Mouse (Mus musculus): ENCODE data around the gene Ndufs7. TPM values are rescaled to one million over a fixed set of nuclear protein-coding genes. Genes with fewer than 3 reads are reported as not detected.
A peak's percentile ranks its signal among the peaks of the same experiment; 100 is the strongest.

The Ndufs7 gene
- polyA plus RNA-seq, 1 experiment = 19.0 TPM

DNA sequence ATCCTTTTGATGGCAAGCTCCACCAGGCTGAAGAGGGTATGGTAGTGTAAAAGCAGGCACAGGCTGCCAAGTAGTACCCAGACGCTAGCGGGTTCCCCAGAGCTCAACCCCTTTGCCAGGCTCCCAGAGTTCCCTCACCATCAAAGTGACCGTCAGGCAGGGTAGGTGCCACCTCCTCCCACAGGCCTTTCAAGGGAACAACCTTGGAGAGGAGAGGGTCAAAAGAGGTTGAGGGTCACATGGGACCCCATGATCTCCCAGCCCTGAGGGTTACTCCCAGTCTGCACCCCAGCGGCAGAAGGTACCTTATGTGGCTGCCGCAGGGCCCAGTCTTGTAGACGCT, 10.5 kb downstream of the Ndufs7 start:
- Histone ChIP-seq H3K4me3 (replicated peaks) (peak overlapping the region; percentile 19), H3K4me1 (ENCODE audit: control insufficient read depth) (peaks cover 74% of the 10 kb centered on the region)

DNA sequence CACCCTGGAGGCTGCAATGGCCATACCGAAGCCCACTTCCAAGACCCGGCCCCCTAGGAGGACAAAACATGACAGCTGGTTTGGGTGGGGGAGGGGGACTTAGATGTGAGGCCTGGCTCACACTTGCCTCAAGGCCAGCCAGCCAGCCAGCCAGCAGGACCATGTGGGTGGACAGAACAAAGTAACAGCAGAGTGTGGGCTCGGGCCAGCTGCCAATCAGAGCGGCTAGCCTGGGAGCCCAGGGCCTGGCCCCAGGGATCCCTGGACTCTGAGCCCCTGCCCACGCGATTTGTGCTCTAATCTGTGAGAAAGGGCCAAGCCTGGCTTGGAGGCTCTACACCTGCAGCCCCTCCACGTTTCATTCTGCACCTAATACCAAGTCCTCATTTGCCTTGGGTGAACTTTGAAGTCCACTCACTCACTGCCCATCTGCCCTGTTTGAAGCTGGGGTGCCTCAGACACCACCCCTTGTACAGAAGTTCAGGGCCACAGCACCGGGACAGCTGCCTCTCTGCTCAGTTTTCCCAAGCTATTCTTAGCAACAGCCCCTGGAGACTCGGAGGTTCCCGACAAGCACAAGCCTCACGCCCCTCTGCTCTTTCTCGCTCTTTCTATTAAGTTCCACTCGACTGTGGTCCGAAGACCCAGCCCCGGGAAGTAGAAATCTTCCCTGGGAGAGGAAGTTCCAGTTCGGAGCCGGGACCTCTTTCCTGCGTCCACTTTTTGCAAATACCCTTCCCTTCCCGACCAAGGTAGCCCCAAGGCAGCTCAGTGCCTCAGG, 11.1 kb downstream of the Ndufs7 start:
- Histone ChIP-seq H3K4me1 (ENCODE audit: control insufficient read depth) (peaks cover 71% of the 10 kb centered on the region), H3K36me3 (ENCODE audit: control insufficient read depth) (peaks cover 48% of the 10 kb centered on the region), H3K9me3 (ENCODE audit: control insufficient read depth, low read length) (no peaks in the 10 kb centered on the region), H3K27me3 (ENCODE audit: control insufficient read depth) (no peaks in the 10 kb centered on the region), H3K4me3 (replicated peaks) (peak overlapping the region; percentile 65)
- no peak for TF ChIP-seq GATA1 (IDR thresholded peaks at IDR 0.05; ENCODE audit: low read length)
- no peak for TF ChIP-seq TAL1 (IDR thresholded peaks at IDR 0.05; ENCODE audit: low read length)

More for the DNA sequence above, 10.5 kb downstream of the Ndufs7 start:
- H3K27me3 ChIP-seq (ENCODE audit: control insufficient read depth) = no peaks in the 10 kb centered on the region
- peaks cover 54% of the 10 kb centered on the region for H3K36me3 ChIP-seq (ENCODE audit: control insufficient read depth)
- no peaks in the 10 kb centered on the region for H3K9me3 ChIP-seq (ENCODE audit: control insufficient read depth, low read length)
- no peak for TF ChIP-seq GATA1 (IDR thresholded peaks at IDR 0.05; ENCODE audit: low read length)
- TF ChIP-seq TAL1 (IDR thresholded peaks at IDR 0.05; ENCODE audit: low read length) = no peak

DNA sequence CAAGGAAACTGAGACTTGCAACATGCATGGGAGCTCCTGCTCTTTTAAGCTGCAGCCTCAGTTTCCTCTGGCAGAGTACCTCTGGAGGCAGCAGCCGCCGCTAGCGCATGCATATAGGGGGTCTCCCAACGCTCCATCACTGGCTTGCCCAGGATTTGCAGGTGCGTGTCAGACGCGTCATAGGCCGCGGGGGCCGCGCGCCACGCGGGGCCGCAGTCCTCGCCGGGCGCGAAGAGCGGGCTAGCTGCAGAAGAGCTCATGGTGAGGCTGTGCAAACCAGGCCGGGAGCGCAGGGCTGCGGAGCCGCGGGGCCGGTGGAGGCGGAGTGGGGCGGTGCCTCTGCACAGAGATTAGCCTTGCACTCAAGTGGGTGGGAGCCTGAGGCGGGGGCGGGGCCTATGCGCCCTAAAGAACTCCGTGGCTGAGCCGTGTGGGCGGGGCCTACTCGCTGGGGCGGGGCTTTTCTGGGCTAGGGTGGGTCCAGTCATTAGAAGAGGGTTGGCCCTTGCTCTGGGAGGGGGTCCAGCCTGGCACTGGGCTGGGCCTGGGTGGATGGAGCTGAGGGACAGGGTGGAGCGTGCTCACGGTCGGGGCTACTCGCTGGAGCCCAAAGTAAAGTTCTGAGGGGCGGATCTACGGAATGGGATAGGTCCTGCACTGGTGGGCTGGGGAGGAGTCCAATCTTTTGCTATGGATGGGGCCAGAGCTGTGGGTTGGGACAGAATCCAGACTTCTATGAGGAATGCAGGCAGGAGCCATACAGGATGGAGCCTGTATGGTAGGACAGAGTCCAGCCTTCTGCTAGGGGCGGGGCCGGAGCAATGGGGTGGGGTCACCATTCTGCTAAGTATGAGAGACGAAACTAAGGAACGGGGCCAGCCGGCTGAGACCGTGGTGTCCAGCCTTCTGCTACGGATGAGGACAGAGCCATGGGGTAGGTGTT, 12.0 kb downstream of the Ndufs7 start, which contains the start of the genes Gamt and Dazap1:
Gene Gamt (minus strand): TSS at position 371 of the 943 bp plus-strand sequence.
Gene Dazap1 (plus strand): TSS at position 845 of the 943 bp plus-strand sequence.
- peak within 1 kb of the TSS; percentile 65 for H3K4me3 ChIP-seq (replicated peaks)
- H3K9me3 ChIP-seq (ENCODE audit: control insufficient read depth, low read length) = no peaks in the 10 kb centered on the region
- TF ChIP-seq GATA1 (IDR thresholded peaks at IDR 0.05; ENCODE audit: low read length) = peak; percentile 36; the same call in 1 of the 2 replicates
- TF ChIP-seq TAL1 (IDR thresholded peaks at IDR 0.05; ENCODE audit: low read length) = no peak
- H3K36me3 ChIP-seq (ENCODE audit: control insufficient read depth) = peaks cover 39% of the 10 kb centered on the region
- no peaks in the 10 kb centered on the region for H3K27me3 ChIP-seq (ENCODE audit: control insufficient read depth)
- H3K4me1 ChIP-seq (ENCODE audit: control insufficient read depth) = peaks cover 72% of the 10 kb centered on the region

DNA sequence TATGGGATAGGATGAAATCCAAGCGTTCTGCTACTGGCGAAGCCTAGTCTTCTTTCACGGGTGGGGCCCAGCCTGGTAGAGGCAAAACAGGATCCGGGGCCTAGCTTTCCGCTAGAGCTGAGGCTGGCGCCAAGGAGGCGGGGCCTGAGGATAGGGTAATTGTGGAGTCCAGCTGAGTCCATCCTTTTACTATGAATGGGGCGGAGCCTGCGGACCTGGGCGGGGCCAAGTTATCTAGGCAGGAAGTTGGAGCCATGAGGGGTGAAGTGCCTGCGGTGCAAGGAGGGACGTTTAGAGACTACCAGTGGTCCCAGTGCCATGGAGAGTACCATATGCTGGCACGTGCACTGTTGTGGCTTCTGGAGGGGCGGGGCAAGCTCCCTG, 12.7 kb downstream of the Ndufs7 start:
- H3K9me3 ChIP-seq (ENCODE audit: control insufficient read depth, low read length) = no peaks in the 10 kb centered on the region
- H3K27me3 ChIP-seq (ENCODE audit: control insufficient read depth) = no peaks in the 10 kb centered on the region
- peak overlapping the region; percentile 65 for H3K4me3 ChIP-seq (replicated peaks)
- H3K36me3 ChIP-seq (ENCODE audit: control insufficient read depth) = peaks cover 39% of the 10 kb centered on the region
- H3K4me1 ChIP-seq (ENCODE audit: control insufficient read depth) = peaks cover 75% of the 10 kb centered on the region
- TF ChIP-seq TAL1 (IDR thresholded peaks at IDR 0.05; ENCODE audit: low read length) (no peak), GATA1 (IDR thresholded peaks at IDR 0.05; ENCODE audit: low read length) (no peak)

DNA sequence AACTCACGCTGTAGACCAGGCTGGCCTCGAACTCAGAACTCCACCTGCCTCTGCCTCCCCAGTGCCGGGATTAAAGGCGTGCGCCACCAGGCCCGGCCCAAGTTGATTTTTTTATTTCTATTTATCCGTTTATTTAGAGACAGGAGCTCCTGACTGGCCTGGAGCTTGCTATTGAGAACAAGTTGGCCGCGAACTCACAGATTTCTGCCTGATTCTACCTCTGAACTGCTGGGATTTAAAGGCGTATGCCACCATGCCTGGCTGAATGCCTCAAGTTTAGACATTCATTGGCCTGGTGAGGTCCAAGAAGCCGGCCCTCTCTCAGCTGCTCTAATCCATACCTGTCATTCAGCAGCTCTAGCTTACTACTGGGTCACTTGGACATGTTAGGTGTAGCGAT, 13.2 kb downstream of the Ndufs7 start:
- Histone ChIP-seq H3K4me1 (ENCODE audit: control insufficient read depth) (peaks cover 80% of the 10 kb centered on the region), H3K27me3 (ENCODE audit: control insufficient read depth) (no peaks in the 10 kb centered on the region), H3K36me3 (ENCODE audit: control insufficient read depth) (peaks cover 39% of the 10 kb centered on the region), H3K9me3 (ENCODE audit: control insufficient read depth, low read length) (no peaks in the 10 kb centered on the region), H3K4me3 (replicated peaks) (peak overlapping the region; percentile 20)
- no peak for TF ChIP-seq TAL1 (IDR thresholded peaks at IDR 0.05; ENCODE audit: low read length)
- TF ChIP-seq GATA1 (IDR thresholded peaks at IDR 0.05; ENCODE audit: low read length) = no peak

DNA sequence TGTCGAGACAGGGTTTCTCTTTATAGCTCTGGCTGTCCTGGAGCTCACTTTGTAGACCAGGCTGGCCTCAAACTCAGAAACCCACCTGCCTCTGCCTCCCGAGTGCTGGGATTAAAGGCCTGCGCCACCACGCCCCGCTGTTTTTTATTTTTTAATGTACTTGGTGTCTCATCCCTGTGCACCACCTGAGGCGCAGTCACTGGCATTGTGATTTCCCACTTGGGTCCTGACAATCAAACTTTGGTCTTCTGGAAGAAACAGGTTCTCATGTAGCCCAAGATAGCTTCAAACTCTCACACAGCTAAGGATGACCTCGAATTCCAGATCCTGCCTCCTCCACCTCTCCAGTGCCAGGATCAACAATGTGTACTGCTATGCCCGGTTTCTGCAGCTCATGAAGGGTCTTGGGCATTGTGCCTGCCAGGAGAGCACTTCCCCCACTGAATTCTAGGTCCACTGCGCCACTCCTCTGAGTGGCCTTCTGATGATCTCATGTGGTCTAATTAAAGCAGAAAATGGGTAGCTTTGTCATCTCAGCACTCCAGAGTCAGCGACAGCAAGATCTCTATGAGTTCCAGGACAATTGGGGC, 13.9 kb downstream of the Ndufs7 start:
- peaks cover 86% of the 10 kb centered on the region for H3K4me1 ChIP-seq (ENCODE audit: control insufficient read depth)

DNA sequence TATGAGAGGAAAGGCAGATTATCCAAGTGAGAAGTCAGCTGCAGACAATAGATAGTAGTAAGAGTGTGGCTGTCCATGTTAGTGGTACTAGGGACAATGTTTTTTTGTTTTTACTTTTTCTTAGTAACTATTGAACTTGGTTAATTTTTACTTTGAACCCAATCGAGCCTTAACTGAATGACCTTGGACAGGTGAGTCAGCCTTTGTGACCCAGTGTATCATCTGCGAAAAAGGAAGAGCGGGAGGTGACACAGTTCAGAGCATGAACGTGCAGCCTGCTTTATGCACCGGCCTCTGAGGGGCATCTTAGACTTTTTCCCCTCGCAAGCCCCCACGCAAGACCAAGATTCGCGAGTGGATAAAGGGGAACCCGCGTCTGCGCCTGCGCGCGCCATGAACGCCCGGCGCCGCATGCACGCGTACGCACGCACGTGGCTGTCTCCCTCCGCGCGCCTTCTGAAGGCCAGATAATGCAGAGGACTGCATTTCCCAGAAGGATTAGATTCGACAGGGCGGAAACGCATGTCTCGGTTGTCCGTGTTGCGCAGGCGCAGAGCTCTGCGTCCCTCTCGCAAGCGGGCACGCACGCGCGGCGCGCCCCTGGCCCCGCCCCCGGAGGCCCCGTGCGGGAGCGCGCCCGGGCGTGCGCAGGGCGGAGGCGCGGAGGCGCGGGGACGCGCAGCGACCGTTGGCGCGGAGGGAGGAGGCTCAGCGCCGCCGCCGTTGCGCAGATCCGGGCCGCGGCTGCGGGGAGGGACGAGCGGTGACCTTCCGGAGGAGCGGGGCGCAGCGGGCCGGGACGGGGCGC, 15.6 kb downstream of the Ndufs7 start:
- Histone ChIP-seq H3K36me3 (ENCODE audit: control insufficient read depth) (peaks cover 39% of the 10 kb centered on the region), H3K9me3 (ENCODE audit: control insufficient read depth, low read length) (no peaks in the 10 kb centered on the region), H3K4me3 (replicated peaks) (peak overlapping the region; percentile 97), H3K27me3 (ENCODE audit: control insufficient read depth) (no peaks in the 10 kb centered on the region), H3K4me1 (ENCODE audit: control insufficient read depth) (peaks cover 84% of the 10 kb centered on the region)
- TF ChIP-seq GATA1 (IDR thresholded peaks at IDR 0.05; ENCODE audit: low read length) (peak; percentile 73), TAL1 (IDR thresholded peaks at IDR 0.05; ENCODE audit: low read length) (no peak)

More for the DNA sequence above, 13.9 kb downstream of the Ndufs7 start:
- Histone ChIP-seq H3K4me3 (replicated peaks) (no peak overlapping the region), H3K27me3 (ENCODE audit: control insufficient read depth) (no peaks in the 10 kb centered on the region), H3K36me3 (ENCODE audit: control insufficient read depth) (peaks cover 40% of the 10 kb centered on the region), H3K9me3 (ENCODE audit: control insufficient read depth, low read length) (no peaks in the 10 kb centered on the region)
- TF ChIP-seq GATA1 (IDR thresholded peaks at IDR 0.05; ENCODE audit: low read length) = no peak
- TF ChIP-seq TAL1 (IDR thresholded peaks at IDR 0.05; ENCODE audit: low read length) = no peak

DNA sequence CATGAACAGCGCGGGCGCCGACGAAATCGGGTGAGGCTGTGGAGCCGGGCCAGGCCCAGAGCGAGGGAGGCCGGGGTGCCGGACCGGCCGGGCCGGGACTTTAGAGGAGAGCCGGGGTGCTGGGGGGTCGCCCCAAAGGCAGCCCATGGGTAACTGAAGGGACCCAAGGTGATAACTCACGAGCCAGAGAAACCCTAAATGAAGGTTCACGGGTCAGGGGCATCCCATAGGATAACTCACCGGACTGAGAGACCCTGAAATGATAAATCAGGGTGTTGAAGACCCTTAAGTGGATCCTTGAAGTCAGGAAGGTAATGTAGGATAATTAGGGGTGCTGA, 16.2 kb downstream of the Ndufs7 start:
- H3K9me3 ChIP-seq (ENCODE audit: control insufficient read depth, low read length) = no peaks in the 10 kb centered on the region
- no peak for TF ChIP-seq TAL1 (IDR thresholded peaks at IDR 0.05; ENCODE audit: low read length)
- peak overlapping the region; percentile 97 for H3K4me3 ChIP-seq (replicated peaks)
- peaks cover 42% of the 10 kb centered on the region for H3K36me3 ChIP-seq (ENCODE audit: control insufficient read depth)
- peaks cover 84% of the 10 kb centered on the region for H3K4me1 ChIP-seq (ENCODE audit: control insufficient read depth)
- H3K27me3 ChIP-seq (ENCODE audit: control insufficient read depth) = no peaks in the 10 kb centered on the region
